Mouse (Mus musculus) layer of hippocampus, adult 9-10 months (tissue): ENCODE measurements around the gene Ctcf.

Experiments
- DNase-seq: peaks from one replicate; pipeline ENCODE4 v3.0.0; 2022; ENCODE audit warnings: low spot score

Ctcf gene

DNA sequence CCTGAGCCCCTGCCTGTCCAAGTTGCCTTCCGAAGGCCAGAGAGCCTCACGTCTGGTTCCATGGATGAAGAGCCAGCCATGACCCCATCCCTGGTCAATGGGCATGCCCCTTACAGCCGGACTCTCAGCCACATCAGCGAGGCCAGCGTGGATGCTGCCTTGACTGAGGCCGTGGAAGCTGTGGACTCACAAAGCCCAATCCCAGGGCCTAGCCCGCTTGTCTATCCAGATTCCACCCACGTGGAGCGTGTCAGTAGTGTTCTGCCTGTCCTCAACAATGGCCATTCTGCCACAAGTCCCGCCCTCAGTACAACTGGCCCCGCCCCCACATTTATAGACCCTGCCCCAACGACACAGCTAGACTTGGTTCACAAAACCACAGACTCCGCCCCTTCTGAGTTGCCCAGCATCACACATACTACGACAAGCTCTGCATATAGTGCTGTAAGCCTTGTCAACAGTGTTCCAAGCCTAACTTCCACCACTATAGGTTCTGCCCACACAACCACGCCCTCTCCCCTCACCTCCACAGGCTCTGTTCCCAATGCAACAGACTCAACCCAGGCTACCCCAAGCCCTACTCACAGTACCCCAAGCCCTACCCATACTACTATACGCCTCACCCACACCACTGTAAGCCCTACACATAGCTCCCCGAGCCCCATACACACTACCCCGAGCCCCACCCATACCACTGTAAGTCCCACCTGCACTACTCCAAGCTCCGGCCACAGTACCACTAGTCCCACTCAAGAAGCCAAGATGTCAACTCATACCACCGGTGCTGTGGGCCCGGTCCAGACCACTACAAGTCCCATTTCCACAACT is 18.7 kb upstream of the Ctcf start:
- DNase-seq = no peak

DNA sequence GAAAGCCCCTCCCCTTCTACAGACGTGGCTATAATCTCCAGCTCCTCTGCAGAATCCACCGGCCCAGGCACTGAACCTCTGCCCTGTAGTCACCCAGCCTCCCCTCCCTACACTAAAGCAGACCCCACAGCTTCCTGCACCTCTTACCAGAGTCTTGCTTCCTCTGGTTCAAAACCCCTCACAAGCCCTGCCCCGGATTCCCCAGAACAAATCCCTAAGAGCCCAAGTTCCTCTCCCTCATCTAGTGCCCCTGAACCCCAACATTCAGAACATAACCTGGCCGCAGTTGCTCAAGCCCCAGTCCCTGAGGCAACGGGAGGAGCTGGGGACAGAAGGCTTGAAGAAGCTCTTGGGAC is 18.1 kb upstream of the Ctcf start:
- no peak for DNase-seq

DNA sequence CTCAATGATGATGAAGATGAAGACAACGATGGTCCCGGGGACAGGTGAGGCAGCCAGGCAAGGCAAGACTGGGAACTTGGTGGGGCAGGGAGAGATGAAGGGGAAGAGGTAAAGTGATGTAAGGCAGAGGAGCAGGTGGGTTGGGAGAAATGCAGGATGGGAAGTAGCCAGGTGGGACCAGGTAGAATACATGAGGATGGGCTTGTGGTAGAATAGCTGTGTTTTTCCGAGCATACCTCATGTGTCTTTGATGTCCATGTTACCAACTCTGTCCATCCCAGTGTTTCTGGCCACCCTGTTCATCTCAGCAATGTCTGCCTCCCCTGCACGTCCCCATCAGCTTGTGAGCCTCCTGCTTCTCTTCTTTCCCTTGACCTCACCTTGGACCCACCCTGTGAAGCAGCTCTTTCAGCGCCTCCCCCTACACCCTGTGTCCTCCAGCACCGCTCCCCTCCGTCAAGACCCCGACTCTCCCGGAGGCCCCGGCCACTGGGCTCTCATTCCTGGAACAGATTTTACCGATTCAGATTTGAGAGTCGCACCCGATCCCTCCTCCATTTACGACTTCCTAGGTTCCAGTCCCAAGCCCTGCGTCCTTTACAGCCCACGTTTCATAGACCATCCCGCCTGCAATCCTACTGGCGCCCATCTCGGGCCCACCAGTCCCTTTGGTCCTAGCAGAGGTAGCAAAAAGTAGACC is 17.3 kb upstream of the Ctcf start:
- no peak for DNase-seq

DNA sequence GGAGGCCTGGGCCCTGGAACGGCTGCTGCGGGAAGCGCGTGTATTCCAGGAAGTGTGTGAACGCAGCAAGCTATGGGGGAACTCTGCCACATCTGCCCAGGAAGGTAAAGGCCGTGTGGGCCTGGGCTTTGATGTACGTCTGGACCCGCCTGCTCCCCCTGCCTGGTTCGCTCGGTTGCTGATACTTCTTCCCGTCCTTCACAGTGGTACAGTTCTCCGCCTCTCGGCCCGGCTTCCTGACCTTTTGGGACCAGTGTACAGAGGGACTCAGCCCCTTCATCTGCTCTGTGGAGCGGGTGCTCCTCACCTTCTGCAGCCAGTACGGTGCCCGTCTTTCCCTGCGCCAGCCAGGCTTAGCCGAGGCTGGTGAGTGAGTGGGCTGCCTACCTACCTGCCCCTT is 16.2 kb upstream of the Ctcf start:
- DNase-seq = no peak

DNA sequence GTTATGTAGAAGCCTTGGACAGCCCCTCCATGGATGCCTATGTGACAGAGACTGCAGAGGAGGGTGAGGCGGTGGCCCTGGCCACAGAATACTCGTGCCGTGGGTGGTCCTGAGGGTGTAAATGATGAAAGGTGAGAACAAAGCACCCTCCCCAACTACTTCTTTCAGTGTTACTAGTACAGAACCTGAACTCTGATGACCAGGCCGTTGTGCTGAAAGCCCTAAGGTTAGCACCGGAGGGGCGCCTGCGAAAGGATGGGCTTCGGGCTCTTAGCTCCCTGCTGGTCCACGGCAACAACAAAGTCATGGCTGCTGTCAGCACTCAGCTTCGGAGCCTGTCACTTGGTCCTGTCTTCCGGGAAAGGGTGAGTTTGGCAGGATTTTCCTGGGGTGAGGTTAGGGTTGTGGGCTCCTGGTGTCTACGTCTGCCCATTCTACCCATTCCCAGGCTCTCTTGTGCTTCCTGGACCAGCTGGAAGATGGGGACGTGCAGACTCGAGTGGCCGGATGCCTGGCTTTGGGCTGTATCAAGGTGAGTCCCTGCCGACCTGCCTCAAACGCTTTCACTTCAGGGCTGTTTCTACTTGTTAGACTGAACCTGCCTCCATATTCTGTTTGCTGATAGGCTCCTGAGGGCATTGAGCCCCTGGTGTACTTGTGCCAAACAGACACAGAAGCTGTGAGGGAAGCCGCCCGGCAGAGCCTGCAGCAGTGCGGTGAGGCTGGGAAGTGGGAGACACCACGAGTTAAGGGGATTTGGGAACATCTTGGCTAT is 15.2 kb upstream of the Ctcf start:
- DNase-seq = no peak

DNA sequence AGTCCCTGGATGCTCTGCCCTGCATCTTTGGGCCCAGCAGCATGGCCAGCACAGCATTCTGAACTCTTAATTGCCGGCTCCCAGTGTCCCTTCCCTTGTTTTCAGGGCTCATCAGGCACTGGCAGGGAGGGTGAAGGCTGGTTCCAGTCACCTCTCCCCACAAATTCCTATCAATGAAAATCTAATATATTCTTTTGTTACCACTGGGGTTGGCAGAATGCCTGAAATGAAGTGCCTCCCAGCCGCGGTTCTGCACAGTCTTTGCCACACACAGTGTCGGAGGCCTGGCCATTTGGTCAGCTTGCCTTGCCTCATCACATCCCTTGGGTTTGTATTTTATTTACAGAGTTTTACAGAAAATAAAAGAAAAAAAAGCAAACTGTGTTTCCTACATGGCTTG is 14.5 kb upstream of the Ctcf start:
- DNase-seq = no peak

DNA sequence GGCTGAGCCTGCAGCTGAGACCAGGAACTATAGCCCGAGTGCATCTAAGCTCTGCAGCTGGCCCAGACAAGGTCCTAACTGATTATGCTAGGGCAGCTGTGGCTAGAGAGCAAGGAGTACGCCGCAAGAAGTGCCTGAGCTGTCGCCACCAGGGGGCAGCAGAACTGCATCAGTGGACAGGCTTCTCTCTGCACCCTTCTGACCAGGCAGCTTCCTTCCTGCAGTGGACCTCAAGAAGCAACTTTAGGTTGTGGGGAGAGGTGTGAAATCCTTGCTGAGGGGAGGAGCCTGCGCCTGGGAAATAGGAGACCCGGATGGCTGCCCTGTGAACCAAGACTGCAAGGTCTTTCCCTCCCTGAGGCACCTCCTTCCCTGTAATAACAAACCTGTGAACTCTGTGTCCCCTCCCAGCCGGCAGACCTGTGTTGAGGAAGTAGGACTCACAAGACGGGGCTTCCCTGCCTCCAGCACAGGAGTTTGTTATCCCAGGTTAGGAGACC is 13.9 kb upstream of the Ctcf start:
- peak; percentile 95 for DNase-seq

DNA sequence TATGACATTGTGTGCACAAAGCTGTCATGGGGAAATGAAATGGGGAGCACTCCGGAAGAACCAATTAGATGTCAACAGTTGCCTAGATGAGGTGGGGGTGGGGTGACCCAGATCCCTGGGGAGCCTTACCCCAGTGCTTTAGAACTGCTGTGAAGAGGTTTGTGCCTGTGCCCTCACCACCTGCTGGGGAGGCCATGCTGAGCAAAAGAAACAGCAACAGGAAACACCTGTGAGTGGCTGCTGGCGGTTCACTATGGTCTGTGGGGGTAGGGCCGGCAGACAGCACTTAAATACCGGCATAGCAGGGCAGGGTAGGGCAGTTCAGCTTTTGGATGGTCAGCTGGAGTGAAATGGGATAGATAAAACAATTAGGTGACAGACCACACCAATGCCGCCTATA is 13.2 kb upstream of the Ctcf start:
- no peak for DNase-seq

DNA sequence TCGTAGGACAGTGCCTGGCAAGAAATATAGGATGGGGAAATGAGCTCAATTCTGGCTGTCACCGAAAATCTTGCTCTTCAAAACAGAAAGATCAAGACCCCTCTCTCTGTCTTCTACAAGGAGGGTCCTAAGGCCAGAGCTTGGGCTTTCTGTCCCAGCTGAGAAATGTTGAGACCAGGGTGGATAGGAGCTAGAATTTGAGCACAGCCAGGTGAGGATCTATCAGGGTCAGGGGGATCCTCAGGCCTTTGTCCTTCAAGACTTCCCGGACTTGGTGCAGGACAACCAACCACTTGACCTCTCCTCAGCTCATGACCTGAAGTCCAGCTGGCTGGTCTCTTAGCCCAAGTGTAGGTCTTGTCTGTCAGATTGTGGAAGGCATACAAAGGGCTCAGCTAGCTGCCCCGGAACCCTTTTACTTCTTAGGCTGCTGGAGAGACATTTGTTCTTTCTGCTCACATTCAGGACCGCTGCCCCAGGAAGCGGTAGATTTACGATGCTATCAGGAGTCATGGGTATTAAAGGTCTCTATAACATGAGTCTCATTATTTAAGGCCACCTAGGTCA is 12.6 kb upstream of the Ctcf start:
- DNase-seq = no peak

DNA sequence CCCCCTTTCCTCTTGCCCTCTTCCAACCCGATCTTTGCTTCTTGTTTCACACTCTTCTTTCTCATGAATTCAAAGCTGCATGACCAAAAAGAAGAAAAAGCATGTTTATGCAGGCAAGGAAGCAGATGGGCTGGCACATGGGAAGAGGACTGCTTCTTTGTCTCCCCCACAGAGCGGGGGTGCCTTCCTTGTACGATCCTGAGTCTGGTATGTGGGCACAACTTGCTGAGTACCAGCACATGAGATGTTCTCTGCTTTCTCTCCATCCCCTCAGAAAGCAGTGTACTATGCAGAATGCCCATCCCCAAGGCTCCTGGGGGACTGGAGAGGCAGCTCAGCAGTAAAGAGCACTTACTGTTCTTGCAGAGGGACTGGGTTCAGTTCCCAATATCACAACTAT is 12.0 kb upstream of the Ctcf start:
- DNase-seq = no peak

DNA sequence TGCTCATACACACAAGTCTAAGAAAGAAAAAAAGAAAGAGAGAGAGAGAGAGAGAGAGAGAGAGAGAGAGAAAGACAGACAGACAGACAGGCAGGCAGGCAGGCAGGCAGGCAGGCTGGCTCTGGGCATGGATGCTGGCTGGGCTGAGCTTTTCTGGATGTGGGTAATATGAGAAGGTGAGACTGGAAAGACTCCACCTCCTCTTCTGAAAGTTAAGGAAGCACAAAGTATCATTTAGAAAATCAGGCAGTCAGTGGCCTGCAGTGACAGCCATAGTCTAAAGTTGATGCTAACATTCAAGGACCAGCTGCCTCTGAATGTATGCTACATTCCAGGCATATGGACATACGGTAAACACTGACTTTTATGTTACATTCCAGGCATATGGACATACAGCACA is 11.5 kb upstream of the Ctcf start:
- DNase-seq = no peak

DNA sequence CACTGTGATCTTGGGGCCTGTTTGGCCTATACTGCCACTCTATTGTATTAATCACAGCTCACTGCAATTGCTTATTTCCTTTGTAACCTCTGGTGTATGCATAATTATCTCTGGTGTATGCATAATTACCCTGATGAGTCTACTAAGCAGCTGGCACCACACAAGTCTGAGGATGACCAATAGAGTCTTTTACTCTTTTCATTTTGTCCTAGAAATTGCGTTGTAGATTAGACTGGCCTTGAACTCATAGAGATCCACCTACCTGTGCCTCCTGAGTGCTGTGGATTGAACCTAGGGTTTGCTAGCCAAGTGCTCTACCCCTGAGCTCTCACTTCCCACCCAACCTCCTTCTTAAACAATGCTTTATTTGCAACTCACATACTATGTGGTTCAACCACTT is 10.3 kb upstream of the Ctcf start:
- no peak for DNase-seq

DNA sequence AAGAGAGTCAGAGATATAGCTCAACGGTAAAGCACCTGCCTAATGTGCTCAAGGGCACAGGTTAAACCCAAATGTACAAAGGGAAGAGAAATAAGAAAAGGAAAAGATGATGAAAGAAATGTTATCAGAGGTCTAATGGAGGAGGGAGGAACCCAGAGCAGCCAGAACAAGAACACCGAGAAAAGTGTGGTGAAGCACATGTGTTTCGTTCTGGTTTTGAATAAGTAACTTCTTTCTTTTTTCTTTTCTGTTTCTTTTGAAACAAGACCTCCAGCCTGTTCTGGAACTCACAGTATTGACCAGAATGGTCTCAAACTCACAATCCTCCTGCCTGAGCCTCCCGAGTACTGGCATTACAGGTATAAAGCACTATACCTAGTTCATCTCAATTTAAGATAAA is 7.0 kb upstream of the Ctcf start:
- DNase-seq = no peak

DNA sequence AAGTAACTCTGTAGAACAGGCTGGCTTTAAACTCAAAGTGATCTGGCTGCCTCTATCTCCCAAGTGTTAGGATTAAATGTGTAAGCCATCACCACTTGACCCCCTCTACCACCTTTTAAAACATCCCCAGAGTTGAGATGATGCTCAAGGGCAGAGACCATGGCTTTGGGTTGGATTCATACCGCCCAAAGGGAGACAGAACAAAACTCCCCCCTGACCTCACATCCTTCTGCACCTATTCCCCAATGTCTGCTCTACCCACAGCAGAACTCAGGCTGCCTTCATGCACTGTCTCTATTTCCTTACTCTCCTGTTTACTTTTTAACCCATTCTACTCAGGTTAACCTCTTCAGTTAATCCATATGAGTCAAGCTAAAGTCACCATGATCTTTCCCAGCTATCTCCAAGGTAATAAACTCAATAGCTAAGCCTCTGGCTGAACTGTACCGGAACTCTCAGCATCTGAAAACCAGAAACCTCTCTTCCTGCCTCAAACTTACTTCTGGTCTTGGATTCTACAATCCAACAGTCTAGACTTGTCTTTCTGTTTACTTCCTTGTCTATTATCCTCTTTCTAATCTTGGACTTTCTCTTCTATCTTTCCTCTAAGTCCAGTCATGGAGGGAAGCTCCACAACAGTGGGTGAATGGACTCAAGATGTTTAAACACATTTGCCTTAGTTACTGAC is 1.5 kb upstream of the Ctcf start:
- no peak for DNase-seq

DNA sequence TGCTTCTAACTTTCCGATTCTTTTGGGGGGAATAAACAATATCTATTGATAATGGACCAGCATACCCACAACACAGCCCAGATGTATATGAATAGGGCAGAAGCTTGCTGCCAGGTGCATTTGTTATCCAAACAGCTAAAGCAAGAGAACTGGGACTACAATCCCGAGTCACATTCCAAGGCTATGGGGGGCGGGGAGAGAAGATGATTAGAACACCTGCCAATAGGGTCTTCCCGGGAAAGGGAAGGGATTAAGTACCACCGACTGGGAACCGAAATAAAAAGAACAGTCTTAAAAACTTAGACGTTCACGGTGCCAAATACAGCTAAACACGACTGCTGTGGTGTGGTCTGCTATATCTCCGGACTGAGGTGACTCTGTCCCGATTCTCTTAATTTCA is 887 bp upstream of the Ctcf start:
- no peak for DNase-seq

DNA sequence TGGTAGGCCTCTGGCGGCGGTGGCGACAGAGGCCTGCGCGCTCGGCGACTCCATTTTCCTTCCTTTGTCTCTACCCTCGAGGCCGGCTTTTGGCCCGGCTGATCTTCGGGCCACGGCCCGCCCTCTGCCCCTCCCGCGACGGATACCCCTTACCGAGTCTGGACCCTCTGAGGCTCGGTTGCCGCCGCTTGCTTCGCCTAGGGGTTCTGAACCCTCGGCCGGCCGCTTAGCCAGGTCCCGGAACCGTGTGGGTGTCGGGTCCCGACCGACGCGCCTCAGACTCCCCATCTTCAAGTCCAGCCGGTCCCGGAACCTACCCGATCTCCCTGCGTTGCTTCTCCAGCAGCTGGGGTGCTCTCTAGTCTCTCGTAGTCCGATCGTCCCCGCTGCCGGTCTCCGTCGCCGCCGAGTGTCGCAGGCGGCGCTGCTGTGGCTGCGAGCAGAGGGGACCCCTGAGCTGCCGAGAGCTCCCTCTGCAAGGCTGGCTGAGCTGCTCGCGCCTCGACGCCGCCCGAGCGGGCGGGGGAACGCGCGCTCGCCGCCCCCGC is 669 bp downstream of the Ctcf start, which contains the start of gene Agrp:
TSS of gene Agrp (minus strand) at position 431 of the 548 bp plus-strand sequence.
- DNase-seq = no peak

DNA sequence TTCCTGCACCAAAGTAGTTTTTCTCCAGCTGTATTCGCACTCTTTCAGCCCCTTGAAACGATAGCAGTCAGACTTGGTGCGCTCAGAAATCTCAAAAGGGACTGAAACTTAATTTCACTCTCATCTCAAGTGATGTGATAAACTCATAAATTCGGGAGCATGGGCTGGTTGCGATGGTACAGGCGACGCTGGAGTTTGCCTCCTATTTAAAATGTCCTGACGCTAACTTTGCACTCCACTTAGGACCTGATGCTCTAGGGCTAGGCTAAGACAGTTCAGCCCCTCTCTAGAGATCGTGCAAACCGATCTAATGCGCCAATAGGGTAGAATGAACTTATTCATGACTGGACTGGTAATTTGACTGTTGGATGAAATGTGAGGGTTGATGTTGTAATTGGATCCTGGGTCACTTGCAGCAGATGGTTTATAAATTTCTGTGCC is 1.3 kb downstream of the Ctcf start:
- DNase-seq = no peak

DNA sequence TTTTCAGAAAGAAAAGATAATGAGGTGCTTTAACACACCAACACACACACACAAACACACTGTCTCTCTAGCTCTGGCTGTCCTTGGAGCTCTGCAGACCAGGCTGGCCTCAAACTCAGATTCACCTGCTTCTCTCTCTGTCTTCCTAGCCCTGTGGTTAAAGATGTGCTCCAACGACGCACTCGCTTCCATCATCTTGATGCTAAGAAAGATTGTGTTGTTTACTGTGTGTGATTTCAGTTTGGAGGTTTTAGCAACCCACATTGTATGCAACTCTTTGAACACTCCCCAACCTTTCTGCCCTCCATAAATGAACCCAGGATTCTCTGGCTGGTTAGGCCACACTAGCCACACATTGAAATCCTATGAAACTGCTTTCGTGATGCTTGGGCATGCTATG is 2.1 kb downstream of the Ctcf start:
- DNase-seq = no peak

DNA sequence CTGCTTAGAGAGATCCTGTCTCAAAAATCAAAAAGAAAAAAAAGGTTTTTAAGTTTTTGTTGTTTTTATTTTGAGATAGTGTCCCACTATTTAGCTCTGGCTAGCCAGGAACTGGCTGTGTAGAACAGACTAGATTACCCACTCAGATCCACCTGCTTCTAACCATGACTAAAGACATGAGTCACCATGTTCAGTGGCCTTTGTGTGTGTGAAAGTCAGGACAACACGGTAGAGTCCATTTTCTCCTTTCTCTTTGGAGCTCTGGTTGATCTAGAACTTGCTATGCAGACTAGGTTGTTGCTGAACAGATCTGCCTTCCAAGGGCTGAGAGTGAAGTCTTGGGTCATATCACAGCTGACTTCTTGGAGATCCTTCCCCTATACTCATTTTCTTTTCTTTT is 3.5 kb downstream of the Ctcf start:
- no peak for DNase-seq

DNA sequence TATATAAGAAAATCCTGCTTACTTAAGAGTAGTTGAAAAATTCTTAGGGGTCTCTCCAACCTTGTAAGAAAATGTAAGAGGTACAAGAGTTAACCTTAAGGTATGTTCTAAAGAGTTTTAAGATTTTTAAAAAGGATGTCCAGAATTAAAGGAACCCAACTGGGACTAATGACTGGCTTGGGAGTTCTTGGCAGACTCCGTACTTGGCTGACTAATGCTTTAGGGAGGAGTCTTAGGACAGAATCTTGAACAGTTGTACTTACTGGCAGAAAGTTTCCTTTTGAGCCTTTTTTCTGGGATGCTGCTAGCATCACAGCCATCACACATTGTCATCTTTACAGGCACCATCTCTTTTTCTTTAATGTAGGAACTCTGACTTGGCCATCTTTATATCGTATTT is 4.1 kb downstream of the Ctcf start:
- DNase-seq = no peak

DNA sequence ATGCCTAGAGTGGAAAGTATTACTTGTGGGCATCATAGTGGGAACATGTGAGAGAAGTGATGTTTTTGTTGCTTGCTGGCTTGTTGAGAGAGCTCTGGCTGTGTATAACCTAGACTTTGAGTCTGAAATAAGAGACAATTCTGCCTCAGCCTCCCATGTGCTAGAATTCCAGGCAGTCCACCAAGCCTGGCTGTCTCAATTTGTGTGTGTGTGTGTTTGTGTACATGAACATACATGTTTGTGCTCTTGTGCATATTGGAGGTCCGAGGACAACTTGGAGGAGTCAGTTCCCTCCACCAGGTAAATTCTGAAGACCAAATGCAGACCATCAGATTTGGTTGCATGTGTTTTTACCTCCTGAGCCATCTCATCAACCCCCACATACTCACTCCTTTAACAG is 8.8 kb downstream of the Ctcf start:
- no peak for DNase-seq

DNA sequence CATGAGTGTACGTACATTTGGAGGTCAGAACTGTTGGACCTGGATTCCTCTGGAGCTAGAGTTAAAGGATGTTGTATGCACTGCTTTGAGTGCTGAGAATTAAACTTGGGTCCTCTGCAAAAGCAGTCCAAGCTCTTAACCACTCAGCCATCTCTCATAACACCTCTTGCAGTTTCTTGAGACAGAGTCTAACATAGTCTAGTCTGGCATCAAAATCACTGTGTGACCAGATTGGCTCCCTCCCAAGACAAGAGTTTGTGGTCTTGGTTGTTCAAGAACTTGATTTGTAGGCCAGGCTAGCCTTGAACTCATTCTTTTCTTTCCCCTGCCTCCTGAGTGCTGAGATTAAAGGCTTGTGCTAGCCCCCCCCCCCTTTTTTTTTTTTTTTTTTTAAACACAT is 12.6 kb downstream of the Ctcf start:
- no peak for DNase-seq
